Comparison of ENCODE assay signal across 8 mouse cellular contexts in genomic region chr5:135933900-135934441, GRCm38 (mm10). TPM values are rescaled to one million over a fixed set of nuclear protein-coding genes. Genes with fewer than 3 reads are reported as not detected.
DNase-seq lines count a peak whose midpoint lies in the region; ATAC-seq and TF ChIP-seq lines count a peak whose summit lies in the region.

No protein-coding gene starts in this region.

- no peaks in the 10 kb centered on the region for H3K9me3 ChIP-seq in kidney, embryonic 14.5 days (ENCODE audit: control insufficient read depth, low read length)
- no peaks in the 10 kb centered on the region for H3K9me3 ChIP-seq in forebrain, embryonic 14.5 days (replicated peaks; ENCODE audit: control insufficient read depth, low read length)
- no peaks in the 10 kb centered on the region for H3K9me3 ChIP-seq in heart, postnatal 0 days (replicated peaks; ENCODE audit: control insufficient read depth, low read length)
- no peaks in the 10 kb centered on the region for H3K9me3 ChIP-seq in lung, embryonic 15.5 days

- ATAC-seq in kidney, embryonic 14.5 days (ENCODE audit: low FRiP score, low TSS enrichment), result peak; percentile 67
- ATAC-seq in cerebellum, adult (ENCODE audit: insufficient number of reproducible peaks, low FRiP score, low TSS enrichment), result peak; percentile 56
- ATAC-seq in forebrain, embryonic 14.5 days, result peak; percentile 66
- peak; percentile 49 for ATAC-seq in heart, postnatal 0 days (ENCODE audit: insufficient read depth, low read depth)
- peak; percentile 68 for ATAC-seq in lung, embryonic 15.5 days (ENCODE audit: borderline replicate concordance, extremely low read depth, low FRiP score, low TSS enrichment)

- no peak for TF ChIP-seq CTCF in heart, postnatal 0 days (IDR thresholded peaks at IDR 0.05; ENCODE audit: low read depth)

- 0% methylated on average over 35 of the region's 35 CpGs for WGBS in kidney, embryonic 14.5 days
- WGBS in forebrain, embryonic 14.5 days, result 0% methylated on average over 31 of the region's 35 CpGs
- WGBS in heart, postnatal 0 days, result under 1% methylated on average over 33 of the region's 35 CpGs
- WGBS in lung, embryonic 15.5 days, result 0% methylated on average over 26 of the region's 35 CpGs

- H3K36me3 ChIP-seq in kidney, embryonic 14.5 days (ENCODE audit: control insufficient read depth, insufficient read depth, low read length), result peaks cover 35% of the 10 kb centered on the region
- H3K36me3 ChIP-seq in forebrain, embryonic 14.5 days (ENCODE audit: control insufficient read depth, insufficient read depth, low read length), result peaks cover 34% of the 10 kb centered on the region
- peaks cover 28% of the 10 kb centered on the region for H3K36me3 ChIP-seq in heart, postnatal 0 days (replicated peaks; ENCODE audit: control insufficient read depth, insufficient read depth, low read length)
- H3K36me3 ChIP-seq in lung, embryonic 15.5 days, result peaks cover 28% of the 10 kb centered on the region

- H3K4me1 ChIP-seq in kidney, embryonic 14.5 days (ENCODE audit: control insufficient read depth, insufficient read depth, low read length), result peaks cover 11% of the 10 kb centered on the region; the same call in 1 of the 2 replicates
- H3K4me1 ChIP-seq in forebrain, embryonic 14.5 days (ENCODE audit: control insufficient read depth, insufficient read depth, low read length), result peaks cover 18% of the 10 kb centered on the region
- H3K4me1 ChIP-seq in heart, postnatal 0 days (ENCODE audit: control insufficient read depth, insufficient read depth), result peaks cover 12% of the 10 kb centered on the region
- peaks cover 28% of the 10 kb centered on the region for H3K4me1 ChIP-seq in lung, embryonic 15.5 days

- H3K9ac ChIP-seq in kidney, embryonic 14.5 days (ENCODE audit: low read depth, low read length), result peak overlapping the region; percentile 82
- peak overlapping the region; percentile 94 for H3K9ac ChIP-seq in forebrain, embryonic 14.5 days (ENCODE audit: low read length)
- H3K9ac ChIP-seq in heart, postnatal 0 days (replicated peaks; ENCODE audit: low read depth, low read length), result peak overlapping the region; percentile 89
- peak overlapping the region; percentile 91 for H3K9ac ChIP-seq in lung, embryonic 15.5 days

- peak overlapping the region; percentile 98 for H3K27ac ChIP-seq in kidney, embryonic 14.5 days (ENCODE audit: low read depth, low read length)
- H3K27ac ChIP-seq in forebrain, embryonic 14.5 days (ENCODE audit: low read depth, low read length), result peak overlapping the region; percentile 98
- peak overlapping the region; percentile 99 for H3K27ac ChIP-seq in heart, postnatal 0 days (ENCODE audit: low read depth)
- peak overlapping the region; percentile 98 for H3K27ac ChIP-seq in lung, embryonic 15.5 days

- no peak for DNase-seq in kidney, adult 11 months
- DNase-seq in forebrain, embryonic 14.5 days (ENCODE audit: low spot score), result peak; percentile 74
- peak; percentile 36 for DNase-seq in heart, postnatal 0 days (ENCODE audit: low spot score)
- peak; percentile 76 to 84 for DNase-seq in layer of hippocampus, postnatal 10 days (ENCODE audit: low spot score in 2 of 2)
- DNase-seq in ovary, postnatal 14 days (ENCODE audit: low spot score), result peak; percentile 26

- peak overlapping the region; percentile 65 for H3K4me2 ChIP-seq in kidney, embryonic 14.5 days (replicated peaks; ENCODE audit: low read depth, low read length)
- peak overlapping the region; percentile 64 for H3K4me2 ChIP-seq in forebrain, embryonic 14.5 days (ENCODE audit: low read length)
- H3K4me2 ChIP-seq in heart, postnatal 0 days (ENCODE audit: low read depth, low read length), result peak overlapping the region; percentile 76
- H3K4me2 ChIP-seq in lung, embryonic 15.5 days, result peak overlapping the region; percentile 60

- no peaks in the 10 kb centered on the region for H3K27me3 ChIP-seq in kidney, embryonic 14.5 days (ENCODE audit: control insufficient read depth, insufficient read depth, low read length)
- H3K27me3 ChIP-seq in forebrain, embryonic 14.5 days (replicated peaks; ENCODE audit: control insufficient read depth, insufficient read depth, low read length), result no peaks in the 10 kb centered on the region
- no peaks in the 10 kb centered on the region for H3K27me3 ChIP-seq in heart, postnatal 0 days (ENCODE audit: control insufficient read depth, insufficient read depth, low read length)
- H3K27me3 ChIP-seq in lung, embryonic 15.5 days, result no peaks in the 10 kb centered on the region

- TF ChIP-seq EP300 in heart, postnatal 0 days (IDR thresholded peaks at IDR 0.05; ENCODE audit: low read depth), result no peak

- H3K4me3 ChIP-seq in kidney, embryonic 14.5 days (ENCODE audit: low read length), result peak overlapping the region; percentile 87
- peak overlapping the region; percentile 93 for H3K4me3 ChIP-seq in forebrain, embryonic 14.5 days (ENCODE audit: low read depth, low read length)
- peak overlapping the region; percentile 96 for H3K4me3 ChIP-seq in heart, postnatal 0 days (ENCODE audit: low read depth, low read length)
- H3K4me3 ChIP-seq in lung, embryonic 15.5 days, result peak overlapping the region; percentile 78

RNA-seq across cellular contexts. Expression of gene Ywhag, which starts 0.4 kb away (rescaled TPM):
- polyA plus RNA-seq in kidney, embryonic 14.5 days (2014; fragmentation: Nextera tagmentation; extraction: Ambion mirVana), result 90.2 and 105 TPM in 2 replicates
- polyA plus RNA-seq in forebrain, embryonic 14.5 days (2014; fragmentation: Nextera tagmentation; extraction: Ambion mirVana), result 361 and 450 TPM in 2 replicates
- 47.3 and 67.2 TPM in 2 replicates for total RNA-seq in heart, postnatal 0 days (2014; rRNA removed; ENCODE audit: low replicate concordance)
- 137 and 149 TPM in 2 replicates for polyA plus RNA-seq in heart, postnatal 0 days (2015; fragmentation: Nextera tagmentation; extraction: Ambion mirVana)
- total RNA-seq in layer of hippocampus, postnatal 10 days (2021), result 1,000 to 10,000 TPM; 1,571 to 1,708 TPM
- 144 and 156 TPM in 2 replicates for polyA plus RNA-seq in lung, embryonic 15.5 days (2015; fragmentation: Nextera tagmentation; extraction: Ambion mirVana)

RNA-seq across cellular contexts. Expression of gene Ssc4d, which starts 40.4 kb away (rescaled TPM):
- polyA plus RNA-seq in kidney, embryonic 14.5 days (2014; fragmentation: Nextera tagmentation; extraction: Ambion mirVana), result 10.2 and 10.3 TPM in 2 replicates
- 0.99 and 1.4 TPM in 2 replicates for polyA plus RNA-seq in forebrain, embryonic 14.5 days (2014; fragmentation: Nextera tagmentation; extraction: Ambion mirVana)
- total RNA-seq in heart, postnatal 0 days (2014; rRNA removed; ENCODE audit: low replicate concordance), result 1.3 and 3.6 TPM in 2 replicates
- polyA plus RNA-seq in heart, postnatal 0 days (2015; fragmentation: Nextera tagmentation; extraction: Ambion mirVana), result 0.55 and 0.56 TPM in 2 replicates
- total RNA-seq in layer of hippocampus, postnatal 10 days (2021), result 1 to 10 TPM; 2.1 to 2.3 TPM
- polyA plus RNA-seq in lung, embryonic 15.5 days (2015; fragmentation: Nextera tagmentation; extraction: Ambion mirVana), result 3.2 and 3.5 TPM in 2 replicates

RNA-seq across cellular contexts. Expression of gene Zp3, which starts 45.9 kb away (rescaled TPM):
- 0.29 TPM in 1 of 2 replicates, not detected in the other for polyA plus RNA-seq in kidney, embryonic 14.5 days (2014; fragmentation: Nextera tagmentation; extraction: Ambion mirVana)
- 0.13 and 0.16 TPM in 2 replicates for polyA plus RNA-seq in forebrain, embryonic 14.5 days (2014; fragmentation: Nextera tagmentation; extraction: Ambion mirVana)
- not detected in 2 replicates for total RNA-seq in heart, postnatal 0 days (2014; rRNA removed; ENCODE audit: low replicate concordance)
- polyA plus RNA-seq in heart, postnatal 0 days (2015; fragmentation: Nextera tagmentation; extraction: Ambion mirVana), result 0.14 TPM in 1 of 2 replicates, not detected in the other
- not detected for total RNA-seq in layer of hippocampus, postnatal 10 days (2021)
- polyA plus RNA-seq in lung, embryonic 15.5 days (2015; fragmentation: Nextera tagmentation; extraction: Ambion mirVana), result not detected in 2 replicates

RNA-seq across cellular contexts. Expression of gene Hspb1, which starts 46.3 kb away (rescaled TPM):
- polyA plus RNA-seq in kidney, embryonic 14.5 days (2014; fragmentation: Nextera tagmentation; extraction: Ambion mirVana), result 32.4 and 36.9 TPM in 2 replicates
- polyA plus RNA-seq in forebrain, embryonic 14.5 days (2014; fragmentation: Nextera tagmentation; extraction: Ambion mirVana), result 6.6 and 8.1 TPM in 2 replicates
- total RNA-seq in heart, postnatal 0 days (2014; rRNA removed; ENCODE audit: low replicate concordance), result 1,178 and 1,316 TPM in 2 replicates
- polyA plus RNA-seq in heart, postnatal 0 days (2015; fragmentation: Nextera tagmentation; extraction: Ambion mirVana), result 974 and 1,039 TPM in 2 replicates
- total RNA-seq in layer of hippocampus, postnatal 10 days (2021), result 1 to 10 TPM; 4.2 to 6.1 TPM
- 114 and 129 TPM in 2 replicates for polyA plus RNA-seq in lung, embryonic 15.5 days (2015; fragmentation: Nextera tagmentation; extraction: Ambion mirVana)
